Mouse (Mus musculus): ENCODE measurements around the gene Cyfip1. TPM values are rescaled to one million over a fixed set of nuclear protein-coding genes. Genes with fewer than 3 reads are reported as not detected.

Cyfip1 gene
- polyA plus RNA-seq, 1 experiment from 2014 or later = 18.8 TPM

Other genes with a start within 250 kb of the Cyfip1 start
- gene Siglech, start 73.6 kb upstream of the Cyfip1 start, polyA plus RNA-seq (2015; fragmentation: Nextera tagmentation; extraction: Ambion mirVana) = 0.25 TPM in 2 replicates
- gene Tubgcp5, start 47.6 kb upstream of the Cyfip1 start, polyA plus RNA-seq (2015; fragmentation: Nextera tagmentation; extraction: Ambion mirVana) = 7.9 and 10.9 TPM in 2 replicates
- 24.9 and 29.3 TPM in 2 replicates for gene Nipa2, start 120.7 kb downstream of the Cyfip1 start, polyA plus RNA-seq (2015; fragmentation: Nextera tagmentation; extraction: Ambion mirVana)
- 15.6 and 16.2 TPM in 2 replicates for gene Nipa1, start 178.2 kb downstream of the Cyfip1 start, polyA plus RNA-seq (2015; fragmentation: Nextera tagmentation; extraction: Ambion mirVana)
- 15.6 and 15.7 TPM in 2 replicates for gene Herc2, start 208.5 kb downstream of the Cyfip1 start, polyA plus RNA-seq (2015; fragmentation: Nextera tagmentation; extraction: Ambion mirVana)